Mouse (Mus musculus) cerebellum, postnatal 10 days (tissue): ENCODE measurements at regions not wholly inside any gene's neighbourhood (a gene's known extent, or its start where the extent isn't known, plus 50 kb on each side); places are given as distances from the start of the nearest gene placed in this dataset.

Experiments
- DNase-seq, 2 experiments: peaks; one replicate each; pipeline ENCODE4 v3.0.0; 2021; ENCODE audit warnings: mixed read lengths in 2 of 2

GRCm38 (mm10) chr3:71096071-71096470 lies 1088.7 kb downstream of the Otol1 start:
- peak in 1 of 2 experiments; percentile 3 for DNase-seq

GRCm38 (mm10) chr3:71103550-71103949 lies 1096.1 kb downstream of the Otol1 start:
- DNase-seq, result no peak

- no peak for DNase-seq
Measured at GRCm38 (mm10) chr3:71145262-71145661, 1137.8 kb downstream of the Otol1 start.
